Mouse (Mus musculus) c-Kit-positive CD71-positive TER-119-negative erythroid progenitor cells, embryonic 14.5 days (primary cell): Measurements from ENCODE around the gene Ostn.

ENCODE experiments used
- DNase-seq: peaks from one replicate; pipeline ENCODE4 v3.0.0-alpha.2; 2013; ENCODE audit warnings: low read depth

Ostn gene

DNA sequence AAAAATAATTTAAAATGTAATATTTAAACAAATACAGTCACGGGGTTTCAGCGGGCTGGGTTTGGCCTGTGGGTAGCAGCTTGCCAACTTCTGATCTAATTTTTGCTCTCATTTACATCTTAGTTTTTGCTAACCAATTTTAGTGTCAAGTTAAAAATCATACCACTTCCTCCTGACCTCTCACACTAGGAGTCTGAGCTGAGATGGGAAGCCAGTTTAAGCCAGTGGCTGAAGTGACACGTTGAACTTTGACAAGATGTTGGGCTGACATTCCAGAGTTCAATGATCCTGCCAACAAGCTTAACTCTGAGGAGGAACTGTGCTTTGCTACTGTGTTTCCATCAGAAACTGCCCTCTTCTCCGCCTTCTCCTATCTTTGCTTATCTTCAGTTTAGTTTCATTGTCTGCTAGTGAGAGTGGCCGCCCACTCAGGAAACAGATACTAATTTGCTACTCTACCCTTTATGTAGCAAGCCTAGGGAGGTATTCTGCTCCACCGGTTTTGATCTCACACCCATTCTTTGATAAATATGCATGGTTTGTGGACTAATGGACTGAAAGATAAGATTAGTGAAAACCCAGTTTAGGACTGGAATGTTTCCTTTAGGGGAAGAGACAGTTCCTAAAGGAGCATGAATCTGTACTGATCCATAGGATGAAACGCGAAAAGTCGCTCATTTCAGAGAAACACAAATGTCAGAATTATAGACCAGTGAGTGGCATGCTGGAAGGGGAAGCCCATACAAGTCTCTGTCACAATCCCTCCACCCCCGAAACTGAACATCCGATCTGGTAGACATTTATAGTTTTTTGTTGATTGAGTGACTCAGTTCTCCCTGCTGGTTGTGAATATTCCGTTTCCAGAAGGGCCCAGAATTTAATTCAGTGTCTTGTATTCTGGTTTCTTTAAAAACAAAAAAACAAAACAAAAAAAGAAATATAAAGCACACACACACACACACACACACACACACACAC is 80.6 kb downstream of the Ostn start:
- DNase-seq = peak; percentile 16

DNA sequence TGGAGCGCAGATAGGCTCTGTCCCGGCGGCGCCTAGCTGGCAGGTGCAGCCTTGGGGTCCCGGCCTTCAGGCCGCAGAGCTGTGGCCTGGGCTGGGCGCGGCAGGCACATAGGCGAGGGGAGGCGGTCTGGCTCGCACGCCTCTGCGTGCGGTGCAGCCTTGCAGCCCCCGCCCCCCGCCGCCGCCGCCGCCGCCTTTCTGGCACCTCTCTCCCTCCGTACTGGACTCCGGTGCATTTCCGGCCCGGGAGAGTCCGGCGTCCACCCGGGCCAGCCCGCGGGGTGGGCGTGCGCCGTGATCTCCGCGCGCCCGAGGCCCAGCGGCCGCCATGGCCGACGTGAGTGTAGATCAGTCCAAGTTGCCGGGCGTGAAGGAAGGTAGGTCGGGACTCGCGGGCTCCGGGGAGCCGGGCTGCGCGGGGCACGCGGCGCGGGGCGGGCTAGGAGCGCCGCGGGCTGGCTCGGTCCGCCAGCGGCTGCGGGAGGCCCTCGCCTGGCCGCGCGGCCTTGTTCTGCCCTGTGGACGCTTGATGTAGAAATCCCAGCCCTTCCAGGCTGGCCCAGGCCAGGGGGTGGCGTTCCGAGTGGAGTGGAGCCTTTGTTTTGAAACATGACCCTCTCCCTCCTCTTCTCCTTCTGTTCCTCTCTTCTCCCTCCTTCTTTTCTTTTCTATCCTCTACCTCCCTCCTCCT is 81.6 kb downstream of the Ostn start, which contains the start of gene Ccdc50:
TSS of gene Ccdc50 (plus strand) at position 109 of the 691 bp plus-strand sequence.
- peak; percentile 32 for DNase-seq

- peak; percentile 14 for DNase-seq
Observed at GRCm38 (mm10) chr16:27389534-27390282, 82.4 kb downstream of the Ostn start.

DNA sequence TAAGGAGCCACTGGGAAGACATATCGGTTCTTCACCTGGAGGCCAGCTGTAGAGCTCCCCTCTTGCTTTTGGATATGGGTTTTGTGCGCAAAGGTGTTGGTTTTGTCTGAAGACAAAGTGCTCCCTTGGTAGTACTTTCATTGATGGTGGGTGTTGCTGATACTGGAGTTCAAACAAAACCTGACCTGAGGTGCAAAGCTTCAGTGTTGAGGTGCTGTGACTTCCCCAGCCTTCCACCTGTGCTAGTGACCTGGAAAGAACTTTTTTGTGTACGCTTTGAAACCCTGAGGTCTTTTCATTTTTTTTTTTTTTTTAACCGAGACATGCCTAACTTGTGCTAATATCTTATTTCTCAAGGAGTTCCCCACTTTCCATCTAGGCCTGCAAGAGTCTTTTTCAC is 83.0 kb downstream of the Ostn start:
- no peak for DNase-seq

DNA sequence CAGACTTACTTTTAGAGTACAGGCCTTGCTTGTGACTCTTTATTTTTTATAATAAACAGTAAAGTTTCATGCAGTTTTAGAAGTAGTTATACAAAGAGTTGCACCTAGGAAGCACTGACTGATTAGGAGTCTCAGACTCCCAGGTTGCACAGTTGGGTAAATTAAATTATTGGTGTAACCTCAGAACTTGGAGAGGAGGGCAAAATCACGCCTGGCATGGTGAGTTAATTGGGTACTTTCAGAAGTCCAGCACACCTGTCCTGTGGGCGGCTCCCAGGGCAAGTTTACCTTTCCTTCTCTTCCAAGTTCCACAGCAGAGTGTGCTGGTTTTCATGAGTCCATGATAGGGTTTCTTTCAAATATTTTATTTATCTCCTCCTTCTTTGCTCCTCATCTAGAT is 84.6 kb downstream of the Ostn start:
- DNase-seq = no peak

- no peak for DNase-seq
Observed at GRCm38 (mm10) chr16:27395251-27396037, 88.2 kb downstream of the Ostn start.

- DNase-seq = no peak
Observed at GRCm38 (mm10) chr16:27396951-27397350, 89.7 kb downstream of the Ostn start.

DNA sequence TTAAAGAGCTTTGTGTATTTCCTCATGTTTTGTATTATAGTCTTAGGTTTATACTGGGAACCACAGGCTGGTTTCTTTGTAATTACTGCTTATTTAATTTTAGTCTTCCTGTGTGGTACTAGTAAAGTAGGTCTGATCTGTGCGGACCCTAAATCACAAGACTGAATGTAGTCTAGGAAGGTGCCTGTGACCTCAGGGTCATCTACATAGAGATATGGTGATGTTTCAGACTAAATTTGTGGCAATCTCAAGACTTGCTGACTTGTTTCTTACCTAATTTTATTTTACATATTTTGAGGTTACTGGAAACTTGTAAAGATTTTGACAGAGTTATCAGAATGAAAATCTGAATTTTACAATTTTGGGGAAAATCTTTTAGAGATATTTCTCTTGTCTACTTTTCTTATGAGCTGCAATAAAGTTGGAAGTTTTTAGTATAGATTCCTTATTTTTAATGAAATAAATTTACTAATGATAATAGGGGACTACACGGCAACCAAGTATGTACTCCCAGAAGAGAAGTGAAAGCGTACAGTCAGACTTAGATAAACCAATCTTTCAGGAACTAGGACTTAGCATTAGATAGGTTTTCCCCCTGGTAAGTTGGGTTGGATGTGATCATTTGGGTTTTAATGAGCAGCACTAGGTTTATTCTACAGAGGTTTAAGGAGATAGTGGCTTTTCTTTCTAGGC is 91.9 kb downstream of the Ostn start:
- DNase-seq = no peak

DNA sequence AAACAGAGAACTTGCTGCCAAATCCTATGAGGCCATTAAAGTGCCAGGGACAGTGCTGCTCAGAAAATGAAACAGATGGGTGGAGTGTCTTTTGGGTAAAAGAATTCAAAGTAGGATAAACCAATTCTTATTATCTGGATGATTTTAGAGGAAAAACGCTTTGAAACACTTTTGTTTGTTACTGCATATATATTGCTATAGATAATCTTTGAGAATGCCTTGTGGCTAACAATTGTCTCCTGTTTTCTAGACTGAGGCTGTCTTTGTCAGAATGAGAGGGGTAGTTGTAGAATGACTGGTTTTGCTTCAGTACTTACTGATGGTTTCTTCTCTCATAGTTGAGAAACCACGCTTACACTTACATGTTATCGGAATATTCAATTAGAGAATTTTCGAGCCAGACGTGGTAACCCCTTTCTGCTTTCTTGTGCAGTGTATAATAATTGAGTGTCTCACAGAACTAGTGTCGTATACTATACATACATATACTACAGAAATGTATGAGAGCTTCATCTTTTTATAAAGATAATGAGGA is 92.5 kb downstream of the Ostn start:
- no peak for DNase-seq
